Mouse (Mus musculus) CH12.LX (cell line): Measurements from ENCODE around the gene Clec3b. TPM values are rescaled to one million over a fixed set of nuclear protein-coding genes. Genes with fewer than 3 reads are reported as not detected.

ENCODE experiments used
- DNase-seq: peaks from one replicate; pipeline ENCODE4 v3.0.0-alpha.2; 2013; ENCODE audit errors: extremely low read depth
- H3K27ac ChIP-seq: 2 replicates; pipeline ENCODE4 v1.5.1; 2012; ENCODE audit warnings: low read depth, mild to moderate bottlenecking, control low read depth, moderate library complexity; ENCODE audit not compliant: insufficient read depth
- H3K27me3 ChIP-seq: replicated peaks from 2 replicates; pipeline ENCODE3; 2012; ENCODE audit warnings: inconsistent platforms
- H3K36me3 ChIP-seq, 2 experiments: replicated peaks in 1 of 2; 2 replicates each; pipeline versions ENCODE3 to v1.6.1; 2012; ENCODE audit warnings: inconsistent platforms in 1 of 2, low read length in 1 of 2, mild to moderate bottlenecking in 1 of 2, mixed read lengths in 1 of 2, moderate library complexity in 1 of 2; ENCODE audit not compliant: control insufficient read depth in 1 of 2, insufficient read depth in 1 of 2
- H3K4me1 ChIP-seq, 2 experiments: 2 replicates each; pipeline ENCODE4 v1.6.1; 2012; ENCODE audit warnings: inconsistent platforms in 1 of 2, moderate library complexity in 1 of 2; ENCODE audit not compliant: insufficient read depth in 2 of 2, control insufficient read depth in 1 of 2
- H3K4me2 ChIP-seq: 2 replicates; pipeline ENCODE4 v1.6.1; 2012; ENCODE audit warnings: low read depth, mild to moderate bottlenecking, control low read depth; ENCODE audit not compliant: poor library complexity, insufficient read depth, severe bottlenecking
- H3K4me3 ChIP-seq, 3 experiments: fragments of 150-350 bp in 1 of 3; sonication (generic) in 1 of 3; replicated peaks in 1 of 3; 2 replicates each; pipeline versions ENCODE3 to v1.5.1; 2011 to 2012; ENCODE audit warnings: low read depth in 2 of 3, low read length in 2 of 3, mild to moderate bottlenecking in 2 of 3, moderate library complexity in 2 of 3, control low read depth in 1 of 3, improper control_type of control experiment in 1 of 3, inconsistent platforms in 1 of 3, mixed read lengths in 1 of 3; ENCODE audit not compliant: poor library complexity in 1 of 3
- H3K79me2 ChIP-seq: replicated peaks from 2 replicates; pipeline ENCODE4 v1.6.1; 2012; ENCODE audit warnings: mild to moderate bottlenecking, moderate library complexity; ENCODE audit not compliant: control insufficient read depth, poor library complexity, insufficient read depth, severe bottlenecking; ENCODE audit errors: extremely low read depth
- H3K9ac ChIP-seq: 2 replicates; pipeline ENCODE4 v1.6.1; 2012; ENCODE audit warnings: low read depth, mild to moderate bottlenecking, control low read depth, moderate library complexity; ENCODE audit not compliant: insufficient read depth
- H3K9me3 ChIP-seq: replicated peaks from 2 replicates; pipeline ENCODE3; 2012; ENCODE audit warnings: low read length, inconsistent platforms, mixed read lengths
- CHD1 ChIP-seq: IDR thresholded peaks from 2 replicates; pipeline ENCODE4 v1.6.1; 2012; ENCODE audit warnings: low read depth, low read length, improper control_type of control experiment, inconsistent platforms
- CTCF ChIP-seq, 2 experiments: IDR thresholded peaks in 1 of 2; conservative IDR thresholded peaks in 1 of 2; 2 replicates each; pipeline ENCODE4 v1.5.1; 2011 to 2012; ENCODE audit warnings: low read depth in 2 of 2, low read length in 2 of 2, improper control_type of control experiment in 1 of 2, inconsistent platforms in 1 of 2, mild to moderate bottlenecking in 1 of 2, moderate library complexity in 1 of 2
- ELF1 ChIP-seq: IDR thresholded peaks from 2 replicates; pipeline ENCODE4 v1.6.1; 2014; ENCODE audit warnings: low read depth, mild to moderate bottlenecking, inconsistent platforms, low read length, improper control_type of control experiment
- ETS1 ChIP-seq: conservative IDR thresholded peaks from 2 replicates; pipeline ENCODE4 v1.6.1; 2012; ENCODE audit warnings: low read depth, mild to moderate bottlenecking, inconsistent platforms, low read length, improper control_type of control experiment, moderate library complexity
- GABPA ChIP-seq: IDR thresholded peaks from 2 replicates; pipeline ENCODE4 v1.6.1; 2012; ENCODE audit warnings: low read depth, low read length, improper control_type of control experiment, inconsistent platforms; ENCODE audit not compliant: insufficient replicate concordance
- IRF4 ChIP-seq: IDR thresholded peaks from 2 replicates; pipeline ENCODE4 v1.6.1; 2014; ENCODE audit warnings: low read depth, mild to moderate bottlenecking, inconsistent platforms, low read length, improper control_type of control experiment
- KAT2A ChIP-seq: IDR thresholded peaks from 2 replicates; pipeline ENCODE4 v1.6.1; 2012; ENCODE audit warnings: low read length, improper control_type of control experiment, inconsistent platforms; ENCODE audit not compliant: insufficient replicate concordance
- MAFK ChIP-seq: IDR thresholded peaks from 2 replicates; pipeline ENCODE4 v1.6.1; 2011; ENCODE audit warnings: low read length, improper control_type of control experiment; ENCODE audit not compliant: insufficient replicate concordance
- MAZ ChIP-seq: IDR thresholded peaks from 2 replicates; pipeline ENCODE4 v1.6.1; 2012; ENCODE audit warnings: low read depth, mild to moderate bottlenecking, inconsistent platforms, low read length, improper control_type of control experiment, moderate library complexity
- MEF2A ChIP-seq: IDR thresholded peaks from 2 replicates; pipeline ENCODE4 v1.6.1; 2014; ENCODE audit warnings: low read depth, mild to moderate bottlenecking, inconsistent platforms, low read length, improper control_type of control experiment, borderline replicate concordance
- MXI1 ChIP-seq: IDR thresholded peaks from 2 replicates; pipeline ENCODE4 v1.6.1; 2011; ENCODE audit warnings: mild to moderate bottlenecking, low read depth, low read length, improper control_type of control experiment
- PAX5 ChIP-seq: IDR thresholded peaks from 2 replicates; pipeline ENCODE4 v1.6.1; 2012; ENCODE audit warnings: low read length, inconsistent platforms, mixed read lengths
- POLR2A ChIP-seq: IDR thresholded peaks from 2 replicates; pipeline ENCODE4 v1.6.1; 2011; ENCODE audit warnings: low read depth, mild to moderate bottlenecking, improper control_type of control experiment, low read length
- RCOR1 ChIP-seq: conservative IDR thresholded peaks from 2 replicates; pipeline ENCODE4 v1.6.1; 2012; ENCODE audit warnings: low read depth, mild to moderate bottlenecking, inconsistent platforms, low read length, improper control_type of control experiment
- SMC3 ChIP-seq: IDR thresholded peaks from 2 replicates; pipeline ENCODE4 v1.6.1; 2011; ENCODE audit warnings: low read depth, low read length, improper control_type of control experiment
- TCF12 ChIP-seq: IDR thresholded peaks from 2 replicates; pipeline ENCODE4 v1.6.1; 2014; ENCODE audit warnings: low read depth, mild to moderate bottlenecking, inconsistent platforms, low read length, improper control_type of control experiment
- UBTF ChIP-seq: IDR thresholded peaks from 2 replicates; pipeline ENCODE4 v1.6.1; 2012; ENCODE audit warnings: low read depth, mild to moderate bottlenecking, inconsistent platforms, low read length, improper control_type of control experiment, moderate library complexity
- USF2 ChIP-seq: conservative IDR thresholded peaks from 2 replicates; pipeline ENCODE4 v1.6.1; 2011; ENCODE audit warnings: low read depth, low read length, improper control_type of control experiment
- ZKSCAN1 ChIP-seq: IDR thresholded peaks from 2 replicates; pipeline ENCODE4 v1.6.1; 2012; ENCODE audit warnings: low read depth, inconsistent platforms, low read length, improper control_type of control experiment, borderline replicate concordance
- ZMIZ1 ChIP-seq: IDR thresholded peaks from 2 replicates; pipeline ENCODE4 v1.6.1; 2012; ENCODE audit warnings: low read depth, mild to moderate bottlenecking, inconsistent platforms, low read length, improper control_type of control experiment
- dilution Hi-C: fragments of 300-500 bp; cut with MboI; formaldehyde crosslinking; loops from 2 replicates; pipeline ENCODE4 v1.14.3; 2020; ENCODE audit warnings: low sequenced_read_pairs; ENCODE audit not compliant: extremely low pct_unique_long_range_greater_than_20kb, extremely low pct_ligation_motif_present
- in situ Hi-C: fragments of 300-500 bp; cut with MboI; formaldehyde crosslinking; loops from 3 replicates; pipeline ENCODE4 v1.14.3; 2019; ENCODE audit warnings: low sequenced_read_pairs, low pct_ligation_motif_present, low pct_unique_long_range_greater_than_20kb, mixed read lengths
- polyA plus RNA-seq: library from polyadenylated mRNA; unstranded; fragments of >175 nt; gene quantifications from 2 replicates; pipeline ENCODE4 v1.2.1, GENCODE M21; 2012; ENCODE audit warnings: low read depth; ENCODE audit not compliant: insufficient read length
- total RNA-seq, 2 experiments: library from RNA; depleted of rRNA; stranded (reverse); fragments of 300-350 nt in 1 of 2; fragments of >200 nt in 1 of 2; gene quantifications; 2 replicates each; pipeline ENCODE4 v1.2.3; 2012 to 2014

Clec3b gene
- total and polyA plus RNA-seq, 3 experiments: 0.31 TPM; not detected in 2

- in situ Hi-C loops: no loop called here
Observed at GRCm38 (mm10) chr9:123132994-123133393, 17.8 kb upstream of the Clec3b start.

GRCm38 (mm10) chr9:123136953-123137682, 13.6 kb upstream of the Clec3b start:
- Histone ChIP-seq H3K27me3 (no peaks in the 10 kb centered on the region), H3K36me3 (peaks cover 69 to 97% of the 10 kb centered on the region in 2 experiments), H3K9ac (no peak overlapping the region), H3K27ac (no peak overlapping the region), H3K79me2 (no peaks in the 10 kb centered on the region), H3K4me1 (peaks cover 0 to 5% of the 10 kb centered on the region in 2 experiments; a peak in 1 of 4 replicates), H3K9me3 (no peaks in the 10 kb centered on the region), H3K4me3 (no peak overlapping the region), H3K4me2 (no peak overlapping the region)
- in situ Hi-C loops: no loop called here
- dilution Hi-C loops: no loop called here
- TF ChIP-seq ZMIZ1 (no peak), UBTF (no peak), IRF4 (no peak), TCF12 (no peak), MEF2A (no peak), GABPA (no peak), MXI1 (no peak), PAX5 (no peak), MAZ (no peak), ELF1 (no peak), SMC3 (no peak), KAT2A (no peak), USF2 (no peak), CTCF (conservative IDR thresholded peaks at IDR 0.05 in 1 of 2, IDR thresholded peaks at IDR 0.05 in 1 of 2; ENCODE audit: low read depth in 2 of 2, low read length in 2 of 2) (no peak)
- DNase-seq: no peak

More at GRCm38 (mm10) chr9:123132994-123133393, 17.8 kb upstream of the Clec3b start:
- H3K9me3 ChIP-seq: no peaks in the 10 kb centered on the region
- H3K27me3 ChIP-seq: no peaks in the 10 kb centered on the region
- peaks cover 87 to 98% of the 10 kb centered on the region in 2 experiments for H3K36me3 ChIP-seq
- H3K27ac ChIP-seq: no peak overlapping the region
- no peak for TF ChIP-seq RCOR1
- TF ChIP-seq USF2: no peak
- no peak for TF ChIP-seq MAFK
- no peak for TF ChIP-seq ZKSCAN1
- TF ChIP-seq POLR2A: no peak
- no peak for TF ChIP-seq ETS1
- TF ChIP-seq MAZ: no peak
- TF ChIP-seq KAT2A: no peak
- TF ChIP-seq CHD1: no peak
- H3K9ac ChIP-seq: no peak overlapping the region
- no peak overlapping the region for H3K4me2 ChIP-seq
- H3K4me1 ChIP-seq: no peaks in the 10 kb centered on the region
- dilution Hi-C loops: no loop called here
- no peak for DNase-seq
- no peaks in the 10 kb centered on the region; the same call in 1 of the 2 replicates for H3K79me2 ChIP-seq
- H3K4me3 ChIP-seq: no peak overlapping the region
